Mouse (Mus musculus) ZHBTc4 (cell line): ENCODE measurements around the gene N4bp1.
A peak's percentile ranks its signal among the peaks of the same experiment; 100 is the strongest.

Experiments
- DNase-seq: peaks from one replicate; pipeline ENCODE4 v3.0.0-alpha.2; 2011; ENCODE audit warnings: low read depth, low spot score

N4bp1 gene

GRCm38 (mm10) chr8:86826538-86826937 is 58.5 kb downstream of the N4bp1 start:
- DNase-seq = no peak

- DNase-seq = no peak
These were observed 59.2 kb downstream of the N4bp1 start for GRCm38 (mm10) chr8:86825674-86826448.

GRCm38 (mm10) chr8:86824735-86825134 is 60.3 kb downstream of the N4bp1 start:
- DNase-seq = no peak

- peak; percentile 89 for DNase-seq
These were observed 64.3 kb downstream of the N4bp1 start for GRCm38 (mm10) chr8:86820756-86821201.

- no peak for DNase-seq
These were observed 64.8 kb downstream of the N4bp1 start for GRCm38 (mm10) chr8:86820186-86820755.

- no peak for DNase-seq
These were observed 65.6 kb downstream of the N4bp1 start for GRCm38 (mm10) chr8:86819426-86819825.

- no peak for DNase-seq
These were observed 75.8 kb downstream of the N4bp1 start for GRCm38 (mm10) chr8:86808990-86809960.

- no peak for DNase-seq
These were observed 76.8 kb downstream of the N4bp1 start for GRCm38 (mm10) chr8:86808239-86808638.

GRCm38 (mm10) chr8:86801988-86802387 is 83.1 kb downstream of the N4bp1 start:
- no peak for DNase-seq

GRCm38 (mm10) chr8:86800966-86801365 is 84.1 kb downstream of the N4bp1 start:
- DNase-seq = no peak

- no peak for DNase-seq
These were observed 86.9 kb downstream of the N4bp1 start for GRCm38 (mm10) chr8:86798141-86798540.

- no peak for DNase-seq
These were observed 87.4 kb downstream of the N4bp1 start for GRCm38 (mm10) chr8:86797705-86798104.

- DNase-seq = no peak
These were observed 90.3 kb downstream of the N4bp1 start for GRCm38 (mm10) chr8:86794716-86795115.

GRCm38 (mm10) chr8:86791542-86791941 is 93.5 kb downstream of the N4bp1 start:
- no peak for DNase-seq

GRCm38 (mm10) chr8:86789576-86789975 is 95.5 kb downstream of the N4bp1 start:
- DNase-seq = no peak

- no peak for DNase-seq
These were observed 97.1 kb downstream of the N4bp1 start for GRCm38 (mm10) chr8:86787891-86788420.

GRCm38 (mm10) chr8:86786498-86786897 is 98.6 kb downstream of the N4bp1 start:
- peak; percentile 82 for DNase-seq

- no peak for DNase-seq
These were observed 104.0 kb downstream of the N4bp1 start for GRCm38 (mm10) chr8:86781094-86781493.

- DNase-seq = no peak
These were observed 105.9 kb downstream of the N4bp1 start for GRCm38 (mm10) chr8:86779207-86779606.

- no peak for DNase-seq
These were observed 114.9 kb downstream of the N4bp1 start for GRCm38 (mm10) chr8:86769945-86770715.

- DNase-seq = no peak
These were observed 116.6 kb downstream of the N4bp1 start for GRCm38 (mm10) chr8:86768499-86768898.
